Mouse (Mus musculus) frontal cortex, postnatal 25 days (tissue): ENCODE data around the gene Fstl5.

Source experiments
- DNase-seq, 2 experiments: peaks; one replicate each; pipeline ENCODE4 v3.0.0; 2022; ENCODE audit warnings: low spot score in 2 of 2

Gene Fstl5

DNA sequence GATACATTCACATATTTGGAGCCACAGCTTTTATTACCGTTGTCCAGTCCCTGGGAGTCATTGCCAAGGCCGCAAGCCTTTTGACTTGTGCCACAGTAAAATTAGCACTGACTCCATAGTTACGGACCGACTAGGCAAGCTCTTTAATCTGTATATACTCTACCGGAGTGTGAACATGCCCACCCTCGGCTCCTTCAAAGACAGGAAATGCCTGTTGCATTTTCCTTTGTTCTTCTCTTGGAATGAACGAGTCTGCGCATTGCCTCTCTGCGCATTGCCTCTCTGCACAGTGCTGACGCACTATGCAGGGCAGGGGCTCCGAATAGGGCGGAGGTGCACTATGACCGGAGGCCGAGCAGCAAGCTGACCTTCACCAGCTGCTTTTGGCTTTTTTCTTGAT lies 434.7 kb downstream of the Fstl5 start:
- no peak for DNase-seq

- DNase-seq: no peak
These were observed 493.3 kb downstream of the Fstl5 start for GRCm38 (mm10) chr3:76567346-76567745.

DNA sequence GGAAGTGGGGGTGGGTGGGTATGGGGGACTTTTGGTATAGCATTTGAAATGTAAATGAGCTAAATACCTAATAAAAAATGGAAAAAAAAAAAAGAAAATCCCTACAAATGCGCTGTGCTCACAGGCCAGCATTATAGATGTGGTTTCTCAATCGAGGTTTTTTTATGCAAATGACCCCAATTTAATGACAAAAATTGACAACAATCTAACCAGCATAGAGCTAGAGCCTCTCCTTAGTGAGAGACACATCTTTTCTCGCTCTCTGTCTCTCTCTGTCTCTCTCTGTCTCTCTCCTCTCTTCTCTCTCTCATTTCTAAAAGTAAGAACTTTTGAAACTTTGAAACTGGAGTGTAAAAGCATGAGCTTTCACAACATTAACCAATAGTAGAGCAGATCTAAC lies 498.4 kb downstream of the Fstl5 start:
- DNase-seq: no peak

GRCm38 (mm10) chr3:76572920-76573541 lies 499.0 kb downstream of the Fstl5 start:
- DNase-seq: no peak

- DNase-seq: no peak
These were observed 519.1 kb downstream of the Fstl5 start for GRCm38 (mm10) chr3:76593148-76593547.

- no peak for DNase-seq
These were observed 546.0 kb downstream of the Fstl5 start for GRCm38 (mm10) chr3:76620044-76620443.

DNA sequence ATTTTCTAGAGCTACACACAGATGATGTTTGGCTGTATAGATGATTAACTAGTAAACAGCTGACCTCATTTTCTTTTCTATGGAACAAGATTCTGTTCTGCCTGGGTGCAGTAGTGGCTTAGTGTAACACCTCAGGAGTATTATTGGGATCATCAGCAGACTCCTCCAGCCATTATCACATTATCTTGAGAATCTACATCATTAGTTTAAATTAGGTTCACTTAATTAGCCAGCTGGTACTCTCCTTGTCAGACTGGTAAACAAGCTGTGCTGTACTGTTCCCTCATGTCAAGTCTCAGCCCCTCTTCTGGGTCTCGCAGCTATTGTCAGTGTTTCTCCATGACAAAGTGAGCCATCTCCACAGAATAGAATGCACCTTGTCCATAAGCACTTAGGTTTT lies 580.2 kb downstream of the Fstl5 start:
- no peak for DNase-seq

GRCm38 (mm10) chr3:76670859-76671258 lies 596.8 kb downstream of the Fstl5 start:
- no peak for DNase-seq

DNA sequence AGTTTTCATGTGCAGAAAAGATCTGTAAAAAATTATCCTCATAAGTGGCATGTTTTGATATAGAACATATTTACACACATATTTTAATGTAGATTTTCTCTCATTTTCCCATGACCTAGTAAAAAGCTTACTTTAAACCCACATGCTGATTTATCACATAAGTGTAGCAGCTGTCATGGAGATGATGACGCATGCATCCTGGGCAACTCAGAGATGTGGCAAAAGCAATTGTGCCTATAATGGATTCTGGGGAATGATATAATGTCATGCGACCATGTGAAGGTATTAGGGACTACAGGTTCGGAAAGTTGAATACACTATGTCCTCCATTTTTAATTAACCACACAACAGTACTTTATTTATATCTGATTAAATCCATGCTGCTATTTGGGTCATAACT lies 601.9 kb downstream of the Fstl5 start:
- DNase-seq: no peak

DNA sequence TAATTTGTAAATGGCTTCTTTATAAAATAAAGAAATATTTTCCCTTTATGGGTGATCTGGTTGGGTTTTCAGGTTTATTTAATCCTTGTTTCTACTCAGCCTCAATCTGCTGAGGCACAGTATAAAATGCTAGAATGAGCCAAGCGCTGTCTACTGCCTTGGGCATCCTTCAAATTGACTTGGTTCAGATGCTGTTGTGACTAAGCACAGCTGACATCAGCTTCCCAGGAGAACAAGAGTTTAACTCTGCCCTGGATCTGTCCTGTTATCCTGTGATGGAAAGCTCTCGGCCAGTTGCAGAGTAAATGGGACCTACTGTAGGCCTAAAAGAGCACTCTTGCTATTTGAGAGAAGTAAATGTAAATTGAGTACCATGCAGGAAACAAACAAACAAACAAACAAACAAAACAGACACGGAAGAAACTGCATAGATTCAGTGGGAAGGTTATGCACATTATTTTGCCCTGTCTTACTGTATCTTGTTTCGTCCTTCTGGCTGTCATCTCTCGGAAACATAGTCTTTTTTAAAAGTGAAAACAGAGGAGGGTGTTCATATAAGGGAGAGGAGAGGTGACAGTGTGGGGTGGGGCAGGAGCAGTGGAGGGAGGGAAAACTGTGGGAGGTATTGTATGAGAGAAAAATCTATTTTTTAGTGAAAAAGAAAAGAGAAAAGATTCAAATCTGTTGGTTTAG lies 605.9 kb downstream of the Fstl5 start:
- DNase-seq: no peak

- DNase-seq: no peak
These were observed 606.4 kb downstream of the Fstl5 start for GRCm38 (mm10) chr3:76680546-76680883.

- no peak for DNase-seq
These were observed 623.1 kb downstream of the Fstl5 start for GRCm38 (mm10) chr3:76697134-76697629.

- no peak for DNase-seq
These were observed 665.2 kb downstream of the Fstl5 start for GRCm38 (mm10) chr3:76739221-76739620.
